Mouse (Mus musculus): ENCODE data around the gene Gdpd3.

DNA sequence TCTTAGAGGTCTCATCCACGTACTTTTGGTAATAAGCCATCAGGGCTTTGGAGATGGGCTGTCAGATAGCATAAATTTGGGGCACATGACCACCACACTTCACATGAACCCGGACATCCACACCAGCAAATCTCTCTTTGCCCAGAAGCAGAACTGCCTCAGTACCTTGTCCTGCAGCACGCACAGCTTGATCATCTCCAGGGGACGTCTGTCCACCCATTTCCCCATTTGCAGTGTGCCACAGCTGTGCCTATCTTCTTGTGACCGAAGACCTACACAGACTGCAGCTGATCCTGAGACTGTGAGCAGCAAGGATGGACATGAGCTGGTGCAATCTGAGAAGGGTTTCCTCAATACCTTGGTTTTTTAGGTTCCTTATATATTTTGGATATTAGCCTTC is 40.5 kb upstream of the Gdpd3 start:
- TF ChIP-seq CTCF (conservative IDR thresholded peaks at IDR 0.05 in 1 of 2, IDR thresholded peaks at IDR 0.05 in 1 of 2; ENCODE audit: low read depth in 2 of 2, low read length in 2 of 2) (no peak), CHD2 (IDR thresholded peaks at IDR 0.05; ENCODE audit: low read length) (no peak), MYC (IDR thresholded peaks at IDR 0.05; ENCODE audit: low read depth, low read length) (no peak), CHD1 (IDR thresholded peaks at IDR 0.05; ENCODE audit: low read depth, low read length) (no peak), POLR2A (IDR thresholded peaks at IDR 0.05; ENCODE audit: low read depth, low read length) (no peak), MAFK (IDR thresholded peaks at IDR 0.05; ENCODE audit: insufficient replicate concordance, low read length) (no peak), NRF1 (IDR thresholded peaks at IDR 0.05; ENCODE audit: low read depth, low read length) (no peak), HCFC1 (IDR thresholded peaks at IDR 0.05; ENCODE audit: low read depth, low read length) (no peak), TCF12 (IDR thresholded peaks at IDR 0.05; ENCODE audit: low read depth, low read length) (no peak), POLR2AphosphoS2 (IDR thresholded peaks at IDR 0.05; ENCODE audit: low read depth, low read length) (no peak), JUND (conservative IDR thresholded peaks at IDR 0.05; ENCODE audit: low read depth, low read length) (no peak), ZC3H11A (IDR thresholded peaks at IDR 0.05; ENCODE audit: low read depth, low read length) (no peak)

All from CH12.LX (cell line).